Mouse (Mus musculus) limb, embryonic 11.5 days (tissue): ENCODE results near the gene Dock2. TPM values are rescaled to one million over a fixed set of nuclear protein-coding genes. Genes with fewer than 3 reads are reported as not detected.

Experiments used
- ATAC-seq: fragments of 200-750 bp; cut with Nextera tagmentation; 2 replicates; pipeline ENCODE4 v1.8.0; 2017; ENCODE audit warnings: low read depth; ENCODE audit not compliant: insufficient number of reproducible peaks, low FRiP score, low TSS enrichment
- DNase-seq: peaks from one replicate; pipeline ENCODE4 v3.0.0-alpha.2; 2015; ENCODE audit warnings: low spot score
- H3K27ac ChIP-seq: fragments of 300-500 bp; sonication (generic); replicated peaks from 2 replicates; pipeline ENCODE4 v1.5.1; 2014; ENCODE audit warnings: low read depth, mild to moderate bottlenecking, low read length
- H3K27me3 ChIP-seq: fragments of 300-500 bp; sonication (generic); 2 replicates; pipeline ENCODE4 v1.6.1; 2014; ENCODE audit warnings: mild to moderate bottlenecking, low read length, mixed read lengths; ENCODE audit not compliant: control insufficient read depth, insufficient read depth
- H3K36me3 ChIP-seq: fragments of 300-500 bp; sonication (generic); 2 replicates; pipeline ENCODE4 v1.6.1; 2014; ENCODE audit warnings: mild to moderate bottlenecking, low read length, moderate library complexity, mixed read lengths; ENCODE audit not compliant: control insufficient read depth, insufficient read depth
- H3K4me1 ChIP-seq: fragments of 300-500 bp; sonication (generic); 2 replicates; pipeline ENCODE4 v1.6.1; 2014; ENCODE audit warnings: low read length, mixed read lengths; ENCODE audit not compliant: control insufficient read depth, insufficient read depth
- H3K4me2 ChIP-seq: fragments of 300-500 bp; sonication (generic); 2 replicates; pipeline ENCODE4 v1.6.1; 2014; ENCODE audit warnings: low read depth, mild to moderate bottlenecking, moderate library complexity; ENCODE audit not compliant: severe bottlenecking
- H3K4me3 ChIP-seq: fragments of 300-500 bp; sonication (generic); 2 replicates; pipeline ENCODE4 v1.5.1; 2014; ENCODE audit warnings: low read depth, low read length
- H3K9ac ChIP-seq: fragments of 300-500 bp; sonication (generic); 2 replicates; pipeline ENCODE4 v1.6.1; 2014; ENCODE audit warnings: mild to moderate bottlenecking, low read length
- H3K9me3 ChIP-seq: fragments of 300-500 bp; sonication (generic); 2 replicates; pipeline ENCODE4 v1.6.1; 2016; ENCODE audit warnings: low read length; ENCODE audit not compliant: control insufficient read depth
- WGBS: fragments of 180-500 bp; shearing (Covaris S2); extraction: QIAGEN DNeasy Blood & Tissue Kit; methylation state at CpG from one replicate; pipeline ENCODE4 v1.1.7; 2014; 5-methylcytosine and 5-hydroxymethylcytosine counted together
- polyA plus RNA-seq: library from polyadenylated mRNA; unstranded; fragments of >200 nt; fragmentation: Nextera tagmentation; extraction: Ambion mirVana; gene quantifications from 2 replicates; pipeline ENCODE4 v1.2.1, GENCODE M21; 2014

Gene Dock2
- polyA plus RNA-seq, 1 experiment from 2014 or later, result 0.25 TPM

GRCm38 (mm10) chr11:34290708-34291107 lies 493.0 kb downstream of the Dock2 start:
- no peak for DNase-seq
- Histone ChIP-seq H3K27me3 (no peaks in the 10 kb centered on the region), H3K36me3 (no peaks in the 10 kb centered on the region), H3K4me1 (no peaks in the 10 kb centered on the region), H3K9ac (no peak overlapping the region), H3K4me2 (no peak overlapping the region), H3K4me3 (no peak overlapping the region), H3K9me3 (no peaks in the 10 kb centered on the region), H3K27ac (no peak overlapping the region)
- WGBS, result 52% methylated on average over 2 of the region's 2 CpGs
- no peak for ATAC-seq

- Histone ChIP-seq H3K27me3 (no peaks in the 10 kb centered on the region), H3K4me1 (no peaks in the 10 kb centered on the region), H3K9me3 (no peaks in the 10 kb centered on the region), H3K27ac (no peak overlapping the region), H3K4me2 (no peak overlapping the region), H3K4me3 (no peak overlapping the region), H3K9ac (no peak overlapping the region), H3K36me3 (no peaks in the 10 kb centered on the region)
- DNase-seq (no peak), ATAC-seq (no peak)
- 32% methylated on average over 4 of the region's 4 CpGs for WGBS
These were observed 493.4 kb downstream of the Dock2 start for GRCm38 (mm10) chr11:34290265-34290664.

GRCm38 (mm10) chr11:34284124-34284808 lies 499.4 kb downstream of the Dock2 start:
- Histone ChIP-seq H3K9me3 (no peaks in the 10 kb centered on the region), H3K9ac (no peak overlapping the region), H3K4me2 (no peak overlapping the region), H3K27me3 (no peaks in the 10 kb centered on the region), H3K4me3 (no peak overlapping the region), H3K27ac (no peak overlapping the region), H3K36me3 (no peaks in the 10 kb centered on the region), H3K4me1 (0 out of 2 replicates have a peak, but pooled peaks cover 2% of the 10 kb centered on the region)
- WGBS, result 33% methylated on average over 13 of the region's 13 CpGs
- ATAC-seq (peak; percentile 21; the same call in 1 of the 2 replicates), DNase-seq (peak; percentile 30)

- no peaks in the 10 kb centered on the region for H3K27me3 ChIP-seq
- H3K27ac ChIP-seq, result no peak overlapping the region
- WGBS, result 59% methylated on average over 3 of the region's 3 CpGs
- ATAC-seq (no peak), DNase-seq (no peak)
- no peak overlapping the region for H3K9ac ChIP-seq
- H3K36me3 ChIP-seq, result no peaks in the 10 kb centered on the region
- H3K4me3 ChIP-seq, result no peak overlapping the region
- no peaks in the 10 kb centered on the region for H3K4me1 ChIP-seq
- H3K4me2 ChIP-seq, result no peak overlapping the region
- H3K9me3 ChIP-seq, result no peaks in the 10 kb centered on the region
These were observed 506.6 kb downstream of the Dock2 start for GRCm38 (mm10) chr11:34277047-34277445.

GRCm38 (mm10) chr11:34276363-34277046 lies 507.2 kb downstream of the Dock2 start:
- no peaks in the 10 kb centered on the region for H3K27me3 ChIP-seq
- 62% methylated on average over 14 of the region's 14 CpGs for WGBS
- peaks cover 2% of the 10 kb centered on the region; the same call in 1 of the 2 replicates for H3K4me1 ChIP-seq
- no peak for ATAC-seq
- no peak overlapping the region for H3K9ac ChIP-seq
- DNase-seq, result no peak
- H3K9me3 ChIP-seq, result no peaks in the 10 kb centered on the region
- H3K4me2 ChIP-seq, result no peak overlapping the region
- H3K36me3 ChIP-seq, result no peaks in the 10 kb centered on the region
- no peak overlapping the region for H3K4me3 ChIP-seq
- H3K27ac ChIP-seq, result no peak overlapping the region

- H3K4me3 ChIP-seq, result no peak overlapping the region
- peak; percentile 36 for DNase-seq
- no peak overlapping the region for H3K9ac ChIP-seq
- H3K36me3 ChIP-seq, result no peaks in the 10 kb centered on the region
- no peak for ATAC-seq
- H3K4me2 ChIP-seq, result no peak overlapping the region
- H3K9me3 ChIP-seq, result no peaks in the 10 kb centered on the region
- peaks cover 2% of the 10 kb centered on the region; the same call in 1 of the 2 replicates for H3K4me1 ChIP-seq
- no peak overlapping the region for H3K27ac ChIP-seq
- no peaks in the 10 kb centered on the region for H3K27me3 ChIP-seq
- 53% methylated on average over 2 of the region's 2 CpGs for WGBS
These were observed 507.8 kb downstream of the Dock2 start for GRCm38 (mm10) chr11:34275941-34276340.

- no peaks in the 10 kb centered on the region for H3K9me3 ChIP-seq
- no peak for ATAC-seq
- no peak overlapping the region for H3K9ac ChIP-seq
- 20% methylated on average over 10 of the region's 10 CpGs for WGBS
- no peaks in the 10 kb centered on the region for H3K27me3 ChIP-seq
- H3K27ac ChIP-seq, result peak overlapping the region; percentile 57; the same call in 1 of the 2 replicates
- peaks cover 2% of the 10 kb centered on the region; the same call in 1 of the 2 replicates for H3K4me1 ChIP-seq
- peak; percentile 67 for DNase-seq
- no peak overlapping the region for H3K4me3 ChIP-seq
- no peak overlapping the region; the same call in 1 of the 2 replicates for H3K4me2 ChIP-seq
- H3K36me3 ChIP-seq, result no peaks in the 10 kb centered on the region
These were observed 511.7 kb downstream of the Dock2 start for GRCm38 (mm10) chr11:34272016-34272415.

GRCm38 (mm10) chr11:34264099-34264498 lies 519.6 kb downstream of the Dock2 start:
- 85% methylated on average over 1 of the region's 1 CpGs for WGBS
- no peak overlapping the region for H3K9ac ChIP-seq
- no peaks in the 10 kb centered on the region for H3K9me3 ChIP-seq
- no peak overlapping the region for H3K27ac ChIP-seq
- no peaks in the 10 kb centered on the region for H3K27me3 ChIP-seq
- no peak overlapping the region for H3K4me2 ChIP-seq
- no peak overlapping the region for H3K4me3 ChIP-seq
- ATAC-seq (no peak), DNase-seq (no peak)
- no peaks in the 10 kb centered on the region for H3K4me1 ChIP-seq
- no peaks in the 10 kb centered on the region for H3K36me3 ChIP-seq
